Mouse (Mus musculus) spleen, postnatal 4 days (tissue): ENCODE results near the gene Otol1.

Experiments used
- DNase-seq, 2 experiments: peaks; one replicate each; pipeline ENCODE4 v3.0.0; 2022; ENCODE audit warnings: low spot score in 2 of 2

Gene Otol1

DNA sequence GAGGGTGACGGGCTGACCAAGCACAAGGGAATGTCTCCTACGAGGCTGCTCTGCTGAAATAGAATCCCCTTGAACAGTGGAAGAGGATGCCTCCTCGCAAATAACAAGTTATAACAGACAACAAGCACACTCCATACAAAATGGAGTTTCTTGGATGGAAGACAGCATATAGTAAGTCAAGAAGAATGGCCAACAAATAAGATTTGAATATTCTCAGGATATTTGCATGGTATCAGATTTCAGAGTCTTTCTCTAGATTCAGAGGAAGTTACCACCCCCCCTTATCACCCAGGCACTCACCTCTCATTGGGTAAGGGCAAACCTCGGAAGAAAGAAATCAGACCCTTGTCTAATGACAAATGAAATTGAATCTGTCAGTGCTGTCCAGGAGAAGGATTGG is at the start of gene Otol1:
Gene Otol1, plus strand, starts transcription at position 301 of the 400 bp plus-strand sequence.
- no peak for DNase-seq

DNA sequence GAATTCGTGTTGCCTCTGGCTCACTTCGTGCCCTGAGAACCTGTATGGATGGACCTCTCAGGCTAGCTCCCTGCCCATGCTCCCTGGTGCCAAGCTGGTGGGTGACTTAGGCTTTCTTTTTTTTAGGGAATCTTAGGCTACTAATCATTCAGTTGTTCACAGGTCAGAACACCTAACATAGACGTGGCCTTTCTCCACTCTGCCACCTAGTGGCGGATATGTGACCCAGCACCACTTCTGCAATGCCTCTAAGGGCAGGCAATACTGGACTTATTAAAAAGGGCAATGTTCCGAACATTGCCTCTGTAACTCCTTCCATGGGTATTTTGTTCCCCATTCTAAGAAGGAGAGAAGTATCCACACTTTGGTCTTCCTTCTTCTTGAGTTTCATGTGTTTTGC is 45.2 kb upstream of the Otol1 start:
- no peak for DNase-seq

- DNase-seq: no peak
Measured at GRCm38 (mm10) chr3:69971482-69972097, 35.8 kb upstream of the Otol1 start.

DNA sequence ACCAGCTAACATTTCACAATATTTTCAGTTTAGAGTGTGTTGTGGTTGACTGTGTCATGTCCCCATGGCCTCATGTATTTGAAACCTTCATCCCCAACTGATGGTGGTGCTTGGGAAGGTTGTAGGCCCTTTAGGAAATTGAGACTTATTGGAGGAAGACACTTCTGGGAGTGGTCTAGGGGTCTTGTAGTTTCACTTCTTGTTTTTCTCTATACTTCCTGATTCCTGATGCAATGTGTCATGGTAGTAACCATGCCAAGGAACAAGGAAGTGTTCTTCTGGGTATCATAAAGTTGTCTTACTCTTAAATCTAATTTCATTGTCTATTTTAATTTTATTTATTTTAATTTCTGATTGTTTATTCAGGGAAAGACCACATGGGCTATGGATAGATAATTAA is 29.3 kb upstream of the Otol1 start:
- no peak for DNase-seq

GRCm38 (mm10) chr3:69993806-69994205 is 13.6 kb upstream of the Otol1 start:
- no peak for DNase-seq

DNA sequence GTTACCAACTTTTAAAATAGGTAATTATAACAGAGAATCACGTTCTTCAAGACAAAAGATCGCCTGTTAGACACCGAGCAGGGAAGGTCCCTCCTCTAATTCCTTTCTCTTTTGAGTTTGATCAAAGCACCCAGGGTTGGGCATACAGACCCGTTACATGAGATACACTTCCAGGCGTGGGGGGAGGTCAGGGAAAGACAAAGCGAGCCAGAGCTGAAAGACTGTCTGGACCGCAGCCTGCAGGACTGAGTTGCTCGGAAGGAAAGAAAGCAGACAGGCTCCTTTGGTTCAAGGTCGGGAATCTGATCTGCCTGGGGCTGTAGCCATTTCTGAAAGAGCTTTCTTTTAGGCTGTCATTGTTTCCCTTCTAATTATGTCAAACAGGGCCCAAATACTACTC is 5.9 kb upstream of the Otol1 start:
- no peak for DNase-seq

GRCm38 (mm10) chr3:70003126-70003764 is 4.2 kb upstream of the Otol1 start:
- no peak for DNase-seq

DNA sequence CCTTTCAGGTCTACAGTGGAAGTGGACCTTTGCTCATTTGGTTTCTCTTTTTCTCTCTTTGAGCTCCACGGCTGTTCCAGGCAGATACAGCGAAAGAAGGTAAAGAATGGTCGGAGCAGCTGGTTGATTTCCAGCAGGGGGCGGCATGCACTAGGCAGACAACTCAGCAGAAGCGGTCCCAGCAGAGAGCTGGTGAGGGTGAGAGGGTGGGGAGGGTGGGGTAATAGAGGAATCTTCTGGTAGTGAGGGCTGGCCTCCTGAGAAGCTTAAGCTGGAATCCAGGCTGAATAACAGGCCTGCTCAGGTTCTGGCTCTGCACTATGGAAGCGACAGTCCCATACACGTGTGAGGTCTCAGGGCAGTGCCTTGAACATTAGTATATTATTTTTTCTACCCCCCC is 3.5 kb upstream of the Otol1 start:
- DNase-seq: no peak

GRCm38 (mm10) chr3:70004379-70004778 is 3.0 kb upstream of the Otol1 start:
- no peak for DNase-seq

DNA sequence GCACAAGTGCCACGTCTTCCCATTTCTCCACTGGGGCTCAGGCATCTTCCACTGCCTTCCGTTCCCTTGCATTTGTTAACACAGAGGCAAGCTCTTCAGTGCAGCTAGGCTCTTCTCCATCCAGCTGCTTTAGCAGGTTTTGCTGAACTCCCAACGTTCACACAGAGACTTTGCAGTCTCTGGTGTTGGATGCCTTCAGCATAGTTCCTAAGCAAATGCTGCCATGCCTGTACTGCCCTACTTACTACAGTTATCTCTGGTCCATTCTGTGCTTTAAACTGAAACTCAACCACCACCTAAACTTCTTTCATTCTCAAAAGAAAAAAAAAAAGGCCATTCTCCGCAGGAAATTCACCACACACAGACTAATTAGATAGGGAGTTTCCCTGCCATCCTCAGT is 5.2 kb downstream of the Otol1 start:
- no peak for DNase-seq

DNA sequence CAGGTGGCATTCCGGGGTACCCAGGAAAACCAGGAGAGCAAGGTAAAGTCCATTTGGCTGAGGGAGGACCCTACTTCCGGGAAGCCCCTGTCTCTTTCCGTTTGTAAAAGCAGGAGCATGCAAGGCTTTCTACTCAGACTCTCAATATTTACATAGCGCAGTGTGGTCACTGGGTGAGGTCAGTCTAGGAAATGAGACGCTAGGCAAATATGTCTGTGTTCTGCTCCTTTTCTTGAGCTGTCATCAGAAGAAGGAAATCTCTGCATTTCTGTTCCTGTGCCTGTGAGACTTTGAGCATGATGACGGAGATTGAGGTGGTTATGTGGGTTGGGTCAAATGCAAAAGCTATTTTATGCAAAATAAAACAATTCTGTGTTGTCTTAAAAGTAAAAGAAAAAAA is 19.2 kb downstream of the Otol1 start:
- DNase-seq: no peak

GRCm38 (mm10) chr3:70029260-70029659 is 21.8 kb downstream of the Otol1 start:
- DNase-seq: no peak

DNA sequence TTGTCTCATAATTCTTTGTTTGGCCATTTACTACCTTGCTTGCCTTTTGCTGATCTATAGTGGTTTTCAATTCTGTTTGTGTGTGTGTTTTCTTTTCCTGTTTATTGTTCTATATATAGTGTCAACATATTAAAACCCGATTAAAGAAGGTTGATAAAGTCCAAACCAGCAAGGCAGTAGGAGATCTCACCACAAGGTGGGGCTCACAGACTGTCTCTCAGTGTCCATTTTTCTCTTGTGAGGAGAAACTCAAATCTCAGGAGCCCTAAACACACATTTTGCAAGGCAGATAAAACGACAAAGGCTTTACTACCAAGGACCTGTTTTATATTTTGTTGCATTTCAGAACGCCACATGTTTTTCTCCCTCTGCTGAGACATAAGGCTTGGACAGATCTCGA is 28.2 kb downstream of the Otol1 start:
- DNase-seq: no peak
